Mouse (Mus musculus): ENCODE results near the gene Ush1c. TPM values are rescaled to one million over a fixed set of nuclear protein-coding genes. Genes with fewer than 3 reads are reported as not detected.

The Ush1c gene
- polyA plus RNA-seq (2015; fragmentation: Nextera tagmentation; extraction: Ambion mirVana) = 1.9 and 2.3 TPM in 2 replicates

DNA sequence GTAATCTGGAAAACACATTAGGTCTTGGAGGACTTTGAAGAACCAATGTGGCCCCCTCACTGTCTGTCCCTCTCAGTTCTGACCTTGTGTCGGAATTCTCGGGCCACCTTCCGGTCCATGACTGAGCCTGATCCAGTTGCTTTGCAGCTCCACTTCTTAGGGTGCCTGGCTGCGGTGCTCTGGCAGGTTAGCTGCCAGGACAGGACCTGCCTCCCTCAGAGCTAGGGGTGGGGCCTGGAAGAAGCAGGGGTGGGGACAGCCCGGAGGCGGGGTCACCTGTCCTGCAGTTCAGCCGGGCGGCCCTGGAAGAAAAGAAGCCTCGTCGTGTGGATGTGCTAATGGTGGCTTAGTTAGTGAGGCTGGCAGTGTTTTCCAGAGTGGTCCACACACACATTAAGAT lies at the start of gene Ush1c:
TSS of gene Ush1c (minus strand) at position 158 of the 400 bp plus-strand sequence.
- Histone ChIP-seq H3K9ac (no peak within 1 kb of the TSS), H3K27me3 (replicated peaks) (no peaks in the 10 kb centered on the region), H3K27ac (no peak within 1 kb of the TSS), H3K9me3 (no peaks in the 10 kb centered on the region), H3K36me3 (replicated peaks) (no peaks in the 10 kb centered on the region), H3K4me1 (peaks cover 18% of the 10 kb centered on the region), H3K4me2 (no peak within 1 kb of the TSS), H3K4me3 (no peak within 1 kb of the TSS)
- ATAC-seq (replicated peaks) = no peak
- 32% methylated on average over 10 of the region's 10 CpGs for WGBS

GRCm38 (mm10) chr7:46287051-46287450 lies 48.7 kb upstream of the Ush1c start:
- no peak for ATAC-seq (replicated peaks)
- Histone ChIP-seq H3K4me2 (no peak overlapping the region), H3K9ac (no peak overlapping the region), H3K36me3 (replicated peaks) (no peaks in the 10 kb centered on the region), H3K27me3 (replicated peaks) (no peaks in the 10 kb centered on the region), H3K9me3 (no peaks in the 10 kb centered on the region), H3K27ac (no peak overlapping the region), H3K4me1 (no peaks in the 10 kb centered on the region), H3K4me3 (no peak overlapping the region)
- 26% methylated on average over 8 of the region's 8 CpGs for WGBS

DNA sequence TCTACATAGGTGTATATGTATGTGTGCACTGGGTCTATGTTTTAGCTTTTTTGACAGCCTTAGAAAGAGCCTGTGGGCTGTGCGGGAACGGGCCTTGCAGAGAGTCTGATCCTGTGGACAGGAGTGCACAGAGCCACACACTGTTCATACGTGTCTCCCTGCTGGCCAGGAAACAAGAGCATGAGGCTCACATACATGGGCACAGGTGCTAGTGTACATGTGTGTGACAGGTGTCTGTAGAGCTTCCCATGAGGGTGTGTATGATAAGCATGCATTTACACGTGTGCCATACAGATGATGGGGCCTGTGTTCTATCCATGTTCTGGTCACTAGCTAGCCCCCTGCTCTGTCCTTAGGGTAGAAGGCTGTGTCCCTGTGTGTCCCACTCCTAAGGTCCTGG lies 48.1 kb upstream of the Ush1c start:
- H3K4me3 ChIP-seq = no peak overlapping the region
- H3K9ac ChIP-seq = no peak overlapping the region
- no peak overlapping the region for H3K27ac ChIP-seq
- no peak for ATAC-seq (replicated peaks)
- H3K4me1 ChIP-seq = no peaks in the 10 kb centered on the region
- no peak overlapping the region for H3K4me2 ChIP-seq
- WGBS = 95% methylated on average over 4 of the region's 4 CpGs
- H3K27me3 ChIP-seq (replicated peaks) = no peaks in the 10 kb centered on the region
- H3K9me3 ChIP-seq = no peaks in the 10 kb centered on the region
- no peaks in the 10 kb centered on the region for H3K36me3 ChIP-seq (replicated peaks)

GRCm38 (mm10) chr7:46285161-46285839 lies 47.0 kb upstream of the Ush1c start:
- no peaks in the 10 kb centered on the region for H3K36me3 ChIP-seq (replicated peaks)
- H3K9me3 ChIP-seq = no peaks in the 10 kb centered on the region
- no peak overlapping the region for H3K9ac ChIP-seq
- no peak overlapping the region for H3K4me2 ChIP-seq
- H3K4me3 ChIP-seq = no peak overlapping the region
- no peaks in the 10 kb centered on the region for H3K27me3 ChIP-seq (replicated peaks)
- no peaks in the 10 kb centered on the region for H3K4me1 ChIP-seq
- H3K27ac ChIP-seq = no peak overlapping the region
- ATAC-seq (replicated peaks) = no peak
- WGBS = 88% methylated on average over 12 of the region's 12 CpGs

- no peaks in the 10 kb centered on the region for H3K27me3 ChIP-seq (replicated peaks)
- H3K27ac ChIP-seq = no peak overlapping the region
- H3K9ac ChIP-seq = no peak overlapping the region
- no peak for ATAC-seq (replicated peaks)
- no peaks in the 10 kb centered on the region for H3K4me1 ChIP-seq
- H3K36me3 ChIP-seq (replicated peaks) = no peaks in the 10 kb centered on the region
- H3K9me3 ChIP-seq = no peaks in the 10 kb centered on the region
- no peak overlapping the region for H3K4me2 ChIP-seq
- H3K4me3 ChIP-seq = no peak overlapping the region
- 76% methylated on average over 10 of the region's 10 CpGs for WGBS
Observed at GRCm38 (mm10) chr7:46283681-46284080, 45.4 kb upstream of the Ush1c start.

DNA sequence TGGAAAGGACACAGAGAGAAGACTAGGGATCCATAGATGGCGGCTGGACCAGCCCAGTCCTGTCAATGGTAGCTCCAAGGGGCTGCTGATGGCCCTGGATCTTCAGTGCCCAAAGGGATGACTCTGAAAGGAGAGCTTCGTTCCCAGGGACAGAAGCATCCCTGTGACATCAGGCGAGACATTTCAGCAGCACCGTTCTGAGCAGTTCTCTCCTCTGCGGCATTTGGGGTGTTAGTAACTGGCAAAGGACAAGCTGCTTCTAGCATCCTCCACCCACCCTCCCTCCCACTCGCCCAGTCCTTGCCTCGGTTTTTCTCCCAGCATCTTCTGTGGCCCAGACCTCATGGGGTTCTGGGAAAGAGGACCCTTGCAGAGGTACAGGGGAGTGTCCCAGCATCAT lies 44.0 kb upstream of the Ush1c start:
- Histone ChIP-seq H3K9me3 (no peaks in the 10 kb centered on the region), H3K27ac (no peak overlapping the region), H3K4me3 (no peak overlapping the region), H3K4me1 (no peaks in the 10 kb centered on the region), H3K27me3 (replicated peaks) (no peaks in the 10 kb centered on the region), H3K9ac (no peak overlapping the region), H3K36me3 (replicated peaks) (no peaks in the 10 kb centered on the region), H3K4me2 (no peak overlapping the region)
- WGBS = 72% methylated on average over 7 of the region's 7 CpGs
- ATAC-seq (replicated peaks) = no peak

GRCm38 (mm10) chr7:46280896-46281295 lies 42.6 kb upstream of the Ush1c start:
- Histone ChIP-seq H3K27ac (no peak overlapping the region), H3K9ac (no peak overlapping the region), H3K4me1 (no peaks in the 10 kb centered on the region), H3K36me3 (replicated peaks) (no peaks in the 10 kb centered on the region), H3K4me2 (no peak overlapping the region), H3K9me3 (no peaks in the 10 kb centered on the region), H3K4me3 (no peak overlapping the region), H3K27me3 (replicated peaks) (no peaks in the 10 kb centered on the region)
- no peak for ATAC-seq (replicated peaks)

DNA sequence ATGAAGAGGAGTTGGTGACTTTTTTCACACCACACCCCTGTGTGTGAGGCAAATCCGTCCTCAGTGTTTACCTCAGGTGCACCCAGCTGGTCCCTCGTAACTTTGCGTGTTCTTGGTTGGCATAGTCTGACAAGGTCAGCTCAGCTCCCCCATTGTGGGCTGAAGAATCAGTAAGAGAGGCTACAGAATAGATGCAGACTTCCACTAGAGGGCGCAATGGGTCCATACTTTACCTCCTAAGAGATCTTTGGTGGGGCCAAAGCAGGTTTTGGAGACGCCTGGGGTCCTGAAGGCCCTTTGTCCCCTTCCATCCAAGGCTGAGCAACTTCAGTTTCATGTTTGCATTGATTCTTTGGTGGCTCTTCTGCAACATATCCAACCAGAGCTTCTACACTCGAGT lies 41.6 kb upstream of the Ush1c start:
- Histone ChIP-seq H3K9ac (no peak overlapping the region), H3K9me3 (no peaks in the 10 kb centered on the region), H3K4me3 (no peak overlapping the region), H3K36me3 (replicated peaks) (no peaks in the 10 kb centered on the region), H3K27me3 (replicated peaks) (no peaks in the 10 kb centered on the region), H3K4me2 (no peak overlapping the region), H3K27ac (no peak overlapping the region), H3K4me1 (no peaks in the 10 kb centered on the region)
- 17% methylated on average over 6 of the region's 6 CpGs for WGBS
- ATAC-seq (replicated peaks) = no peak

GRCm38 (mm10) chr7:46276156-46276555 lies 37.9 kb upstream of the Ush1c start:
- Histone ChIP-seq H3K9me3 (no peaks in the 10 kb centered on the region), H3K36me3 (replicated peaks) (no peaks in the 10 kb centered on the region), H3K27ac (no peak overlapping the region), H3K4me1 (no peaks in the 10 kb centered on the region), H3K4me3 (no peak overlapping the region), H3K4me2 (no peak overlapping the region), H3K9ac (no peak overlapping the region), H3K27me3 (replicated peaks) (no peaks in the 10 kb centered on the region)
- ATAC-seq (replicated peaks) = no peak
- 66% methylated on average over 5 of the region's 5 CpGs for WGBS

GRCm38 (mm10) chr7:46251841-46252240 lies 13.5 kb upstream of the Ush1c start:
- no peak overlapping the region for H3K27ac ChIP-seq
- H3K4me3 ChIP-seq = no peak overlapping the region
- H3K9ac ChIP-seq = no peak overlapping the region
- WGBS = 91% methylated on average over 4 of the region's 4 CpGs
- H3K27me3 ChIP-seq (replicated peaks) = no peaks in the 10 kb centered on the region
- no peak for ATAC-seq (replicated peaks)
- H3K4me2 ChIP-seq = no peak overlapping the region
- no peaks in the 10 kb centered on the region for H3K9me3 ChIP-seq
- no peaks in the 10 kb centered on the region for H3K4me1 ChIP-seq
- H3K36me3 ChIP-seq (replicated peaks) = no peaks in the 10 kb centered on the region

GRCm38 (mm10) chr7:46247606-46248005 lies 9.3 kb upstream of the Ush1c start:
- Histone ChIP-seq H3K9ac (no peak overlapping the region), H3K4me2 (no peak overlapping the region), H3K36me3 (replicated peaks) (no peaks in the 10 kb centered on the region), H3K9me3 (no peaks in the 10 kb centered on the region), H3K27ac (no peak overlapping the region), H3K4me3 (no peak overlapping the region), H3K27me3 (replicated peaks) (no peaks in the 10 kb centered on the region), H3K4me1 (no peaks in the 10 kb centered on the region)
- no peak for ATAC-seq (replicated peaks)
- 92% methylated on average over 3 of the region's 3 CpGs for WGBS

DNA sequence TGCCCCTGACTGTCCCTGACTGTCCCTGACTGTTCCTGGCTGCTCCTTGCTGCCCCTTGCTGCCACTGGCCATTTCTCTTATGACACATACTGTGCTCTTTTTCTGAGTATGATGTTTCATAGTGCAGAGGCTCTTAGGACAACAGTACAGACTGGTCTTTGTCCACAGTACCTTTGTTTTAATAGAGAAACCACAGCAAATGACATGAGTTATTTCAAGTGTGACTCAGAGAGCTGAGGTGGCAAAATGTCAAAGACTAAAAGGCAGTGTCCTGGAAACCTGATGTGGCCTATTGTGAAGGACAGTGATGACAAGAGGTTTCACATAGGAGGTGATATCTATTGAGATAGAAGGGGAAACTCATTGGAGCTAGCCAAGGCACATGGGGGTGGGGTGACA lies 8.6 kb upstream of the Ush1c start:
- Histone ChIP-seq H3K27ac (no peak overlapping the region), H3K9ac (no peak overlapping the region), H3K36me3 (replicated peaks) (no peaks in the 10 kb centered on the region), H3K9me3 (no peaks in the 10 kb centered on the region), H3K4me2 (no peak overlapping the region), H3K4me1 (no peaks in the 10 kb centered on the region), H3K4me3 (no peak overlapping the region), H3K27me3 (replicated peaks) (no peaks in the 10 kb centered on the region)
- no peak for ATAC-seq (replicated peaks)

GRCm38 (mm10) chr7:46240696-46241095 lies 2.4 kb upstream of the Ush1c start, which contains the start of gene Otog:
Otog (plus strand) TSS chr7:46240987.
- Histone ChIP-seq H3K27ac (no peak within 1 kb of the TSS), H3K4me2 (no peak within 1 kb of the TSS), H3K4me1 (peaks cover 16% of the 10 kb centered on the region), H3K9me3 (no peaks in the 10 kb centered on the region), H3K4me3 (no peak within 1 kb of the TSS), H3K36me3 (replicated peaks) (no peaks in the 10 kb centered on the region), H3K9ac (no peak within 1 kb of the TSS), H3K27me3 (replicated peaks) (no peaks in the 10 kb centered on the region)
- 33% methylated on average over 2 of the region's 2 CpGs for WGBS
- ATAC-seq (replicated peaks) = no peak
